Mouse (Mus musculus) ES-Bruce4 (cell line): ENCODE data around the gene Ndufv3. TPM values are rescaled to one million over a fixed set of nuclear protein-coding genes. Genes with fewer than 3 reads are reported as not detected.

Experiments used
- H3K27ac ChIP-seq: 2 replicates; pipeline ENCODE4 v1.5.1; 2012; ENCODE audit warnings: low read length, inconsistent platforms; ENCODE audit not compliant: insufficient read depth
- H3K27me3 ChIP-seq: 2 replicates; pipeline ENCODE4 v1.6.1; 2012; ENCODE audit warnings: mild to moderate bottlenecking, low read length, inconsistent platforms; ENCODE audit not compliant: control insufficient read depth, poor library complexity, insufficient read depth, severe bottlenecking
- H3K36me3 ChIP-seq: 2 replicates; pipeline ENCODE4 v1.6.1; 2012; ENCODE audit warnings: inconsistent platforms, mild to moderate bottlenecking, low read length, moderate library complexity; ENCODE audit not compliant: control insufficient read depth, poor library complexity, insufficient read depth, severe bottlenecking
- H3K4me1 ChIP-seq: one replicate; pipeline ENCODE4 v1.8.1; 2011; ENCODE audit warnings: low read length; ENCODE audit not compliant: control insufficient read depth, insufficient read depth
- H3K4me3 ChIP-seq: 2 replicates; pipeline ENCODE4 v1.5.1; 2011; ENCODE audit warnings: low read depth, mild to moderate bottlenecking, low read length
- H3K9ac ChIP-seq: 2 replicates; pipeline ENCODE4 v1.6.1; 2012; ENCODE audit warnings: low read depth, mild to moderate bottlenecking, inconsistent platforms; ENCODE audit not compliant: poor library complexity, severe bottlenecking
- H3K9me3 ChIP-seq: replicated peaks from 2 replicates; pipeline ENCODE4 v1.6.1; 2012; ENCODE audit warnings: mild to moderate bottlenecking, low read length, inconsistent platforms; ENCODE audit not compliant: control insufficient read depth, poor library complexity, insufficient read depth, severe bottlenecking
- CTCF ChIP-seq: IDR thresholded peaks from one replicate; pipeline ENCODE4 v1.8.1; 2011; ENCODE audit warnings: low read depth, low read length
- EP300 ChIP-seq: IDR thresholded peaks from 2 replicates; pipeline ENCODE4 v1.6.1; 2011; ENCODE audit warnings: low read depth, low read length; ENCODE audit not compliant: insufficient read depth
- POLR2A ChIP-seq: IDR thresholded peaks from one replicate; pipeline ENCODE4 v1.8.1; 2011; ENCODE audit warnings: low read length; ENCODE audit not compliant: insufficient read depth
- polyA plus RNA-seq: library from polyadenylated mRNA; stranded (reverse); fragments of >200 nt; gene quantifications from 2 replicates; pipeline ENCODE4 v1.2.4, GENCODE M21; 2011; ENCODE audit warnings: low read depth; ENCODE audit not compliant: missing spikeins, insufficient read depth, insufficient read length

The Ndufv3 gene
- polyA plus RNA-seq: 116 and 122 TPM in 2 replicates

DNA sequence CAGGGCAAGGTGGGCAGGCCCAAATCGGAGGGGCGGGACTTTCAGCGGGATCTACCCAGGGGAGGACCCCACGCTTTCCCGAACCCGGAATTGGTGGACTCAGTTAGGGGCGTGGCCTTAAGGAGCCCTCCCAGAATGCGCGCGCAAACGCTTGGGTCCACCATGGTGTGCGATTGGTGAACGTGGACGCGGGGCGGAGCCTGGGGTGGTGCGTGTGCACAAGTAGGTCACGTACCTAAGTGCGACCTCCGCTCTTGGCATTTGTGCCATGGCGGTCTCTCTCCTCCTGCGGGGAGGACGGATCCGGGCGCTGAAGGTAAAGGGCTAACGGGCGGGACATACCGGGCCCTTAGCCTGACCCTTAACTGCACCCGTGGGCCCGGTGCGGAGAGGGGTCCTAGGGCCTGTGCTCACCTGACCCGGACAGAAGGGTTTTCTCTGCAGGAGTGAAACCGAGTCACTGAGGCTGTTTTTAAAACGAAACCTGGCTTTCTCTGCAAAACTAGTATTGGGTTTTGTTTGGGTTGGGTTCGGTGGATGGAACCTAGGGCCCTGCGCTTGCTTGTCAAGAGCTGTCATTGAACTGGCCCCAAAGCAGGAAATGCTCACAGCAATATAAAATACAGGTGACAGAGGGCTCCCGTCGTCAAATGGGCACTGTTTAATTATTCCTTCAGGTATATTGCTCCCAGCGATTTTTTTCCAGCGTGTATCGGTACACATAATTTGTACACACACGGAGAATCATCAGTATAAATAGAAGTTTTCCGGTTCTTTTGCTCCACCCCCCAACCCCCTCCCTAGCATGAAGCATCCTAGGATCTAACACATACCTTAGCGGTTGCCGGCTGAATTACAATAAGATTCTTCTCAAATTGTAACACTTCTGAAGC is at the start of gene Ndufv3, which contains the start of gene Wdr4:
TSS of gene Ndufv3 (plus strand) at position 170 of the 893 bp plus-strand sequence.
TSS of gene Wdr4 (minus strand) at position 35 of the 893 bp plus-strand sequence.
- H3K9me3 ChIP-seq: no peaks in the 10 kb centered on the region
- H3K9ac ChIP-seq: peak within 1 kb of the TSS; percentile 40
- no peaks in the 10 kb centered on the region for H3K4me1 ChIP-seq
- no peaks in the 10 kb centered on the region for H3K27me3 ChIP-seq
- peak within 1 kb of the TSS; percentile 81 for H3K4me3 ChIP-seq
- TF ChIP-seq CTCF: no peak
- no peak for TF ChIP-seq EP300
- TF ChIP-seq POLR2A: peak; percentile 78
- peaks cover 2% of the 10 kb centered on the region; the same call in 1 of the 2 replicates for H3K36me3 ChIP-seq
- no peak within 1 kb of the TSS for H3K27ac ChIP-seq

DNA sequence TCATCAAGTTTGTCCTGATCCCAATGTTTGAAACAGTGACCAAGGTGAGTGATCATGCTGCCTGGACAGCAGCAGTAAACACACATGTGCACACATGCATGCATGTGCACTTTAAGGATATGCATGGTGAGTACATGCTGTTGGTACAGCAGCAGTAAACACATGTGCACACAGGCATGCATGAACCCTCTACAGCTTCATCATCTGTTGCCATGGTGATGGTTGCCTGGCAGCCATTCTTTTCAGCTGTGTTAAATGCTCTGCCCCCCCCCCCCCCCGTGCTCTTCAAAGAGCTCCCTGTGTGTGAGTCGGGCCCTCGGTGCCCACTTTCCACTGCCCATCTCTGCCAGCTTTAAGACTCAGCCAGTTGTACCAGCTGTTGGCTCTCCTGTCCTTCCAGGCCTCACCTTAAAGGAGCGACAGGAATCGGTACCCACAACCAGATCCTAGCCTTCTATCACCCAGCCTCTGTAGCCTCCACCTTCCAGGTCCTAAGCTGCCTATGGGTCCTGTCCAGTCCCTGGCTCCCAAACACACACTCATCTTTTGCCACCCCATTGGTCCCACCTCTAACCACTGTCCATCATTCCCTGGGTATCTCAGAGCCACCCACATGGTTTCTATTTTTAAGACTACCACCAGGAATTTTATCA is 49.0 kb upstream of the Ndufv3 start:
- TF ChIP-seq CTCF (no peak), EP300 (no peak), POLR2A (no peak)
- no peak overlapping the region for H3K9ac ChIP-seq

DNA sequence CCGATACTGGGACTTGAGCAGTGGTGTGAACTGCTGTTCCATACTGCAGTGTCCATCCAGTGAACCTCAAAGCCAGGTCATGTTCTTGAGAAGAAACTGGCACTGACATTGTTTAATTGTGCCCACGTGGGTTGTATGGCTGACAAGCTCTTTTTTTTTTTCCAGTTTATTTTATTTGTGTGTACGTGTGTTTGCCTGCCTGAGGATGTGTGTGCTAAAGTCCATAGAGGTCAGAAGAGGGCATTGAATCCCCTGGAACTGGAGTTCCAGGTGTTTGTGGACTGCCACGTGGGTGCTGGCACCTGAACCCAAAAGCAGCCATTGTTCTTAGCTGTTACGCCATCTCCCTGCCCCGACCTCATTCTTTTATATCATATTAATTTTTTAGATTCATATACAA is 45.5 kb upstream of the Ndufv3 start:
- no peaks in the 10 kb centered on the region for H3K36me3 ChIP-seq
- peaks cover 7% of the 10 kb centered on the region for H3K4me1 ChIP-seq
- H3K9me3 ChIP-seq: no peaks in the 10 kb centered on the region
- H3K4me3 ChIP-seq: no peak overlapping the region
- no peak overlapping the region for H3K9ac ChIP-seq
- no peaks in the 10 kb centered on the region for H3K27me3 ChIP-seq
- TF ChIP-seq CTCF: no peak
- TF ChIP-seq POLR2A: no peak
- TF ChIP-seq EP300: no peak
- H3K27ac ChIP-seq: no peak overlapping the region

More for the DNA sequence above, 49.0 kb upstream of the Ndufv3 start:
- no peak overlapping the region for H3K4me3 ChIP-seq
- no peaks in the 10 kb centered on the region for H3K36me3 ChIP-seq
- no peak overlapping the region for H3K27ac ChIP-seq
- H3K9me3 ChIP-seq: no peaks in the 10 kb centered on the region
- no peaks in the 10 kb centered on the region for H3K27me3 ChIP-seq
- no peaks in the 10 kb centered on the region for H3K4me1 ChIP-seq

DNA sequence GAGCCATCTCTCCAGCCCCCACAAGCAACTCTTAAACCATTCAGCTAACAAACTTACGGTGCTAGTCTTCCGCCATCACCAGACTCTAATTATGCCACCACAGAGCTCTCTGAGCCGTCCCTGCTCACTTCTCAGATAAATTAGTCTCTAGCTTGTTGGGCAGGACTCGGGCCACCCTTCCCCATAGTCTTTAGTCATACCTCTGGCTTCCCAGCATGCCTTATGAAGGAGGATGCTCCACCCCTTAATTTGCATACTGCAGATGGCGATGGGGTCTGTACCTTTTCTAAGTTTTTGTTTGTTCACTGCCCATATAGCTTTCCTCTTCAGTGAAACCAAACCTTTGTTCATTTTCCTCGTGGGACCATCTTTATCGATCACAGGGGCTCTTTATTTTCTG is 41.3 kb upstream of the Ndufv3 start:
- Histone ChIP-seq H3K4me1 (peaks cover 9% of the 10 kb centered on the region), H3K9me3 (no peaks in the 10 kb centered on the region), H3K27me3 (no peaks in the 10 kb centered on the region), H3K4me3 (peak overlapping the region; percentile 26), H3K27ac (peak overlapping the region; percentile 3; the same call in 1 of the 2 replicates), H3K36me3 (no peaks in the 10 kb centered on the region), H3K9ac (peak overlapping the region; percentile 2; the same call in 1 of the 2 replicates)
- TF ChIP-seq EP300 (no peak), POLR2A (no peak), CTCF (no peak)

DNA sequence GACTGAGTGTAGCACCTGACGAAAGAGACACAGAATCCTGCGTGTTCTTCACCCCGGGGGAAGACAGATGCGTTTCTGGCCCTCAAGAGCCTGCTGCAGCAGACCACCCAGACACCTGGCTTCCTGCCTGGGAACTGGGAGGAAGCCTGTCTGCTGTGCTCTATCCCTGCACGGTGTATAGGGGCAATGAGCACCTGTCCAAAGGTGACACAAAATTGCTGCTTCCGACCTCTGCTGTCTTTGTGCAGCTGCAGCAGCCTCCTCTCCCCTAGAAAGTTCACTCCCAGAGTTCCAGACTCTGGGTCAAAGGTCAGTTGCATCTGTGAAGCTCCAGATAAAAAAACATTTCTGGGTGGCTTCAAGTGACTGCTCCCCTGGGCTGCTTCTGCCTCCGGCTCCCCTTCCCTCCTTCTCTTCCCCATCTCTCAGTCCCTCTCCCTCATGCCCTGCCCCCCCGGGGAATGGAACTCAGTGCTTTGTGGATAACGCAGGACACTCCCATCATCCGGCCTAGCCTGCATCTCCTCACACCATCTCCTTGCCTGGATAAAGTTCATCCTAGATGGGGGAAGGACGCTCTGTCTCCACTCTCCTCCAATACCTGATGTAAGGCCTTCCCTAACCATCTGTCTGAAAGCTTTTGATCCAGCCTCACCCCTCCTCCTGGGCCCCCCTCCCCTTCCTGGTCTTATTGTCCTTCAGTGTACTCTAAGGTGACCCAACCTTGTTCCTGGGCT is 40.6 kb upstream of the Ndufv3 start:
- Histone ChIP-seq H3K36me3 (no peaks in the 10 kb centered on the region), H3K27me3 (no peaks in the 10 kb centered on the region), H3K9ac (peak overlapping the region; percentile 2; the same call in 1 of the 2 replicates), H3K9me3 (no peaks in the 10 kb centered on the region), H3K27ac (peak overlapping the region; percentile 3; the same call in 1 of the 2 replicates), H3K4me1 (peaks cover 9% of the 10 kb centered on the region), H3K4me3 (no peak overlapping the region)
- TF ChIP-seq CTCF (no peak), EP300 (peak; percentile 60; the same call in 1 of the 2 replicates), POLR2A (no peak)
